Mouse (Mus musculus) stomach, postnatal 0 days (tissue): Measurements from ENCODE around the gene Kcnj16.

ENCODE experiments used
- CTCF ChIP-seq: IDR thresholded peaks from 2 replicates; pipeline ENCODE4 v1.5.1; 2016; ENCODE audit warnings: antibody characterized with exemption, low read depth, mild to moderate bottlenecking, moderate library complexity
- EP300 ChIP-seq: optimal IDR thresholded peaks from 2 replicates; pipeline ENCODE3; 2016; ENCODE audit warnings: antibody characterized with exemption

DNA sequence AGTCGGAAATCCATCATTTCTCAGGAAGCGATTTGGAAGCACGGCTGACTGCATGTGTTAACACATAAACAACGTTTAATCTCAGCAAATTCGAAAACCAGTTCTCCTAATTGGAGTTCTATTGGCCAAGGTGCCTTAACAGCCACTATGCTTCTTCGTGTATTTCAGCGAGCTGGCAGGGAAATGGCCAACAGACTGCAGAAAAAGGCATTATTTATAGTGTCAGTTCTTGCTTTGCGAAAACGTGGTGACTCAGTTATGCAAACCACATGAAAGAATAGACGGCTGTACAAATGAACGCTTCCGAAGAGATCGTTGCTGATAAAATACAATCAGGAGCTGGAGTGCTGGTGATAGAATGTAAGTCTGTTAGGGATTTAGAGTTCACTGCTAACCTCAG, 88.2 kb downstream of the Kcnj16 start:
- TF ChIP-seq CTCF: no peak
- no peak for TF ChIP-seq EP300
